Mouse (Mus musculus) retina, postnatal 7 days (tissue): ENCODE measurements around the gene Gpr156.
"Not testable (repeated sequence)": the region's sequence is repeated elsewhere in the genome, so short reads cannot be mapped to it uniquely, and the experiment has no call there.

ENCODE experiments used
- DNase-seq: peaks from one replicate; pipeline ENCODE4 v3.0.0-alpha.2; 2012; ENCODE audit warnings: low read depth, low spot score

Gene Gpr156

DNA sequence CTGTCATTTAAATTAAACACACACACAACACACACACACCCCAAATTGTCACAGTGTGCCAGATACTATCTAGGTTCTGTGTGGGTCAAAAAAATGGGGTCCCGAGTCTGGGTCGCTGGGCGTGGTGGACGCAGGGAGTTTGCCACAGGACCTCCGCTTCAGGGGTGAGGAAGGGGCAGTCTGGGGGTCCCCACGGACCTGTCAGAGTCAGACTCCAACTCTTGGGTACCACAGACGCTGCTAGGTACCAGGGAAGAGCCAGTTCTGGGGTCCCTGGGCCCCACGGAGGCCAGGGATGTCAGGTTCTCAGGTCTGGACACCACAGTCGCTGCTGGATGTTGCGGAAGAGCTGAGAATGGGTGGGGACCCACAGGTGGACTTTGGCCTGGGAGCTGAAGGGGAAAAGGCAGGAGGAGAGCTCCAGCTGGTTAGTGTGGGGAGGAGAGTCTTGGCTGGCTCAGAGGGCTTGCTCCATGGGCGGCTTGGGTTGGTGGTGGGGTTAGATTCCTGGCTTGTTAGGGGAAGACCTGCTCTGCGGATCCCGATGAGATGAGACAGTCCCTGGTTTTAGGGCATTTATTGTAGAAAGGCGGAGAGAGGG is 39.9 kb downstream of the Gpr156 start:
- no peak for DNase-seq

DNA sequence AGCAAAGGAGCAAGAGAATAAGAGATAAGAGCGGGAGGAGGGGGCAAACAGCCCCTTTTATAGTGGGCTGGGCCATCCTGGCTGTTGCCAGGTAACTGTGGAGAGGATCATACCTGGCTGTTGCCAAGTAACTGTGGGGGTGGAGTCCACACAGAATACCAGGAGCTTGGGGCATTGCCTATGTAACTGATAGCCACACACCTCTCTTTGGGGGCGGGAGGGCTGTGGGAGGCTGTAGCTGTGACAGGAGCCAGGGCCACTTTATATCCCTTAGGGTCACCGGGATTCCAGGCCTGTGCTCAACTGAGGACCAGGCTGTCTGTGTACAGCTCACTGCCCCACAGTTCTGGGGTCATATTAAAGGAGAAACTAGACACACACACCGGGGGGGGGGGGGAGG is 40.5 kb downstream of the Gpr156 start:
- no peak for DNase-seq

DNA sequence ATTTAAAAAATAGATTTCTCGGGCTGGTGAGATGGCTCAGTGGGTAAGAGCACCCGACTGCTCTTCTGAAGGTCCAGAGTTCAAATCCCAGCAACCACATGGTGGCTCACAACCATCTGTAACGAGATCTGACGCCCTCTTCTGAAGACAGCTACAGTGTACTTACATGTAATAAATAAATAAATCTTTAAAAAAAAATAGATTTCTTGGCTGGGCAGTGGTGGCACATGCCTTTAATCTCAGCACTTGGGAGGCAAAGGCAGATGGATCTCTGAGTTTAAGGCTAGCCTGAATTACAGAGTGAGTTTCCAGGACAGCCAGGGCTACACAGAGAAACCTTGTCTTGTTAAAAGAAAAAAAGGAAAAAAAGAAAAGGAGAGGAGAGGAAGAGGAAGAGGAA is 46.4 kb downstream of the Gpr156 start:
- not testable (repeated sequence) for DNase-seq

DNA sequence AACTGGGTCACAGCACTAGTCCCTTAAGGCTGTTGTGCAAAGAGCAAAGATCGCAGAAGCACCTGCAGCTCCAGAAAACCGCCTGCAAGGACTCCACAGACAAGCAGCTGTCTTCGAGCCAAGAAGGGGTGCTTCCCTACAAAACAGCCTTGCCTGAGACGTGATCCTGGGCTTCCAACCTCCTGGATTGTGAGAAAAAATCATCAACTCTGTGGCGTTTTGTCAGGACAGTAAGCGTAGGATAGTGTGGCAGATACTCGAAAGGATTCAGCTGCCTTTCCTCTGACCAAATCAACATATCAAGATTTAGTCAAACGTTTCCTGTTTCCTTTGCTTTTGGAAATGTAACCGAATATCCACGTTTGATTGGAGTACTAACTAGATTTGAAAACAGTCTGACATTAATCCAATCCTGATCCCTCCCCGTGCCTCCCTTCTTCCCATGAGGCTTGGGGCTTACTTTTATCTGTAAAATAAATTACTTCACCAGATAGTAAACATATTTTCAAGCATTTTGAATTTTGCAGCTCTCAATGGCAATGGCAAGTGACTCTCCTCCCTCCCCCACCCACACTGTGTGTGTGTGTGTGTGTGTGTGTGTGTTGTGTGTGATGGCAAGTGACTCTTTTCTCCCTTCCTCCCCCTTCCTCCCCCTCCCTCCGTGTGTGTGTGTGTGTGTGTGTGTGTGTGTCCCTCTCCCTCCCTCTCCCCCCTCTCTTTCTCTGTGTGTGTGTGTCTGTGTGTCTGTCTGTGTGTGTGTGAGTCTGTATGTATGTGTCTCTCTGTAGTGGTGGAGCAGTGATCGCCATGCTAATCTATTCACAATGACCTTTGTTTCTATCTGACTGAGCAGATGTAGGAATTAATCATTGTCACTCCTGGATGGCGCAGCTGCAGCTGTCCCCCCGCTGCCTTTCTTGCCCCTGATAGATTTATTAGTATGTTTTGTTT is 47.3 kb downstream of the Gpr156 start:
- no peak for DNase-seq

DNA sequence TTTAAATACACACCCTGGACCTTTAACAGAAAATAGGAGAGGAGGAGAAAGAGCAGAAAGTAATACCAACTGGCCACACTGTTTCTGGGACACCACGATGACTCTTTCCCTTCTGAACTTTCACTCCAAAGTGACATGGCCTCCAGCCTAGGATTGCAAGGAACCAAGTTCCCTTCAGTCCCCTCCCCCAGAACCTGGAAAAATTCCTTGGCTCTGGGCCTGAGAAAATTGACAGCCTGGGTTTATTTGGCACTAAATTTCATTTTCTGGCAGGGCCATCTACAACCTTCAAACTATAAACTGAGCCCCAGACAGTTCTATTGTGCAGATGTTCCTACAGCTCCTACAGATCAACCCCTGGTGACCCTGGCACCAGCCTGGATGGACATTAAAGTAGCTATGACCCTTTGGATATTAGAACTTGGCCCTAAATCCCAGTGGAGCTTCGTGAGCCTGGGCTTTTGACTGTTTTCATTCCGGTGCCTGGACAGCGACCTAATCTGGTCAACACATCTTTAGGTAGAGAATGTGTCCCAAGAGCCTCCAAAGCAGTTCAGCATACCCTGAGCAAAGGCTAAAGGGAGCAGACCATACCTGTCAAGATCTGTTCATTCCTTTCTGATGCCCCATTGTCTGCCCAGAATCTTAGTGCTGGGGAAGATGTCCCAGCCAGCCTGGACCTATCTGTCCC is 48.2 kb downstream of the Gpr156 start:
- DNase-seq: no peak

DNA sequence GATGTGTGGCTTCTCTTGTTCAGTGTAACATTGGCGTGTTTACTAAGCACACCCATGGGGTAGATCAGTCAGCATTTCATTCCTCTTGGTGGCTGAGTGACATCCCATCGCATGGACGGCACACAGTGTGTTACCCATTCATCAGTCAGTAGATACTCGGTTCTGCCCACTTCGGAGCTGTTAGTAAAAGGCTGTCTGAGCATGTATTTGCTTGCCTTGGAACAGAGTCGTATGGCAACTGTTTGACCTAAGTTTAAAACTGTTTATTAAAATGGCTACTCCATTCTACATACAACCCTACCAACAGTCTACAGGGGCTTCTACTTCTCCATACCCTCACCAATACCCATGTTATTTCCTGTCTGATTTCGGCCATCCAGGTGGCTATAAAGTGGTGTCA is 50.6 kb downstream of the Gpr156 start:
- no peak for DNase-seq

DNA sequence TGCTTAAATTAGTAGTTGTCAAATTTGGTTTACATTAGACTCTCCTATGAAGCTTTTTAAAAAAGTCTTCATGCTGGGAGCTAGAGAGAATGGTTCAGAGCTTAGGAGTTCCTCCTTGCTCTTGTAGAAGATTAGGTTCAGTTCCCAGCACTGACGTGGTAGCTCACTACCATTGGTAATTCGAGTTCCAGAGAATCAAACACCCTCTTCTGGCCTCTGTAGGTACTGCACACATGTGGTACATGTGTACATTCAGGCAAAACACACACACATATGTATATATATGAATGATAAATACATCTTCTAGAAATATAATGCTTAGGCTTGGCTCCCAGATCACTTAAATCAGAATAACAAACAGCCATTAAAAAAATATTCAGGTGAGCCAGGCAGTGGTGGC is 51.1 kb downstream of the Gpr156 start:
- DNase-seq: no peak

DNA sequence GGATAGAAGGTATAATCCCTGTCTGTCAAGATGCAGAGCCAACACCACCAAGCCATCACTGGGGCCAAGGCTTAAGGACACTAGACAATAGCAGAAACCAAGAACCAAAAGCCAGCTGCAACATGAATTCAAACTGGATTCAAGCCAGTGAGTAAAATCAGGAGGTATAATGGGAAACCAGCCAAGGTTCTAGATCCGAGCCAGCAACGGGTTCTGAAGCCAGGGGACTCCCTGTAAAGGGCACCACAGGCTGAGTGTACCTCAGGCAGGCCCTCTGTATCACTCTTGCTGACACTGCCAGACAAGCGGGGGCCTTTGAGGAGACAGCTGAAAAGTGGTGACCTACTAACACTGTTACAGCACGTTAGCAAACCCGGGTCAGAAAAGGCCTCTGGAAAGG is 55.2 kb downstream of the Gpr156 start:
- DNase-seq: no peak

DNA sequence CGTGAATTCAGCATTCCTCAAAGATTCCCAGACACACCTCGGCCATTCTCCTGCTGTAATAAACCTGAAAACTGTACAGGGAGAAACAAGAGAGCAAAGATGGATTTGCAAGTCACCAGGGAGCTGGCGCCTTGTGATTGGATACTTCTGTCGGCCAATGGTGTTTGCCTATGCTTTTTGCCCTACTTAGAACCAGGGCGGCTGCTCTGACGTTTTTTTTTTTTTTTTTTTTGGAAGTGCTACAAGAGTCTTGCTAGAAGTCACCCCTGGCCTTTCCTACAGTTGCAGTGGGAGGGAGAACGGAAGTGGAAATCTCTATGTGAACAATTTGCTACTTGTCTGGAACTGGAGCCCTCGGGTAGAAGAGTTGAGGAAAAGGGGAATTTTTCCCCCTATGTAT is 56.1 kb downstream of the Gpr156 start:
- DNase-seq: no peak

DNA sequence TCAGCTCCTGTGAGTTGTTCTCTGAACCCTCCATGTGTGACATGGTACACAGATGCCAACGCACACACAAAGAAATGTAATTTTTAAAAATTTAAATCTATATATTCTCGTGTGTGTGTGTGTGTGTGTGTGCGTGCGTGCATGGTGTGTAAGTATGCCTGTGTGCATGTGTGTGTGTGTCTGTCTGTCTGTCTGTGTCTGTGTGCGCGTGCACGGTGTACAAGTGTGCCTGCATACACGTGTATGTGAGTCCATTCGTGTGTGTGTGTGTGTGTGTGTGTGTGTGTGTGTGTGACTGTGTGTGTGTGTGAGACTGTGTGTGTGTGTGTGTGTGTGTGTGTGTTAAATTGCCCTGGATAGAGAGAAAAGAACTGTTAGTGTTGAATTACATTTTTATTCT is 56.9 kb downstream of the Gpr156 start:
- DNase-seq: not testable (repeated sequence)

DNA sequence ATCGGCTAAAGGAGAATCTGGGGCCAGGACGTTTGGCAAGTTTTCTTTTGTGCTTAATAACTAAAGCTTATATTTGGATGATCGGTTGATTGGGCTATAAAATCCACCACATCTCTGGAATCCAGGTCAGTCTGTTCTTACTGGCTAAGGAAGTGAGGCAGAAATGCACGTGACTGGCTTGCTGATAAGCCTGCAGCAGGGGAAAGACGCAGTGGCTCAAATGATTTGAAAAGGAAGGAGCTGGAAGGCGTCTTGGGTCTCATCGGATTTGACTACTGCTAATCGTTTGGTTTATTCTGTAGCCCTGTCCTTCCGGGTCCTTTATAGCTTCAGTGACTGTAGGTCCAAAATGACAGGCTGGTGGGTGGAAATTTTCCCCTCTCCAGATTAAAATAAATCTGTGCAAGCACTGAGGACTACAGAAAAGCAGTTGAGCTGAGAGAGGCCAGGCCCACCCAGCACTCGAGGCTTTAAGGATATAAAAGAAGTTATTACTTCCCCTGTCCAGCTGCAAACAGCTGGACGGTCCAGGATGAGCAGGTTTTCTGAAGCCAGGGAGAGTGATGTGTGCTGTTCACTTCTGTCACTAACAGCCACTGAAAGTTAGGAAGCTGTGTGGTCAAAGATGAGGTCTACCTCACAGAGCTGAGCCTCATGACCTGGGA is 57.7 kb downstream of the Gpr156 start:
- DNase-seq: no peak

DNA sequence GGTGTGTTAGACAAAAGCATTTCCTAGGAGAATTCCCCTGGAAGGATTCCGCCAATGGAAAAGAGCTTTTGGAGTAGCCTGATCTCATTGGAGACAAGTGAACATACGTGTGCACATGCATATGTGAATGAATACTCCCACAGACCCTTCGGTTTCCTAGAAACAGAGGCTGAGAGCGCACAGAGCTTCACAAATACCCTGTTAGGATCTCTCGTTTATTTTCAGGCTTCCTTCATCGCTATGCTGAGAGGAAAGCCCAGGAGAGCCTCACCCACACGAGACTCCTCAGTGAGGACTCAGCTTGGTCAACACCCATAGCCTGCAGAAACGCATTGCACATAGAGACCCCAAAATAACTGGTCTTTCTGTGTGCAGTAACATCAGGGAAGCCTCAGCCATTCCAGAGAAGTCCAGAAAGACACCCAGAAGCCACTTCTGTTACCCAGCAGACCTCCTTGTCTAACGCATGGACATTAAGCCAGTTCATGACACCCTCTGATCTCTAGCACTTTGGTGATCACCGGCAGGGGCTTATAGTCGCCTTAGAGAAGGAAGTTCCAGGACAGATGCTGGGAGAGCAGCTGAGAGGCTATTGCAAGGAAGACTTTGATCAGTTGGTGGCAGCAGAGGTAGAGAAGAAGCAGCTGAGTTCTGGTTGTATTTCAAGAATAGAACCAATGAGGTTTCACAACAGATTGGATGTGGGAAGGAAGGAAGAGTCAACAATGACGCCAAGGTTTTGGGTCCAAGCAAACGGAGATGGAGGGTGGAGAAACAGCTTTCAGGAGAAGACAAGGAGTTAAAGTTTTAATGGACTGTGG is 58.4 kb downstream of the Gpr156 start:
- no peak for DNase-seq

DNA sequence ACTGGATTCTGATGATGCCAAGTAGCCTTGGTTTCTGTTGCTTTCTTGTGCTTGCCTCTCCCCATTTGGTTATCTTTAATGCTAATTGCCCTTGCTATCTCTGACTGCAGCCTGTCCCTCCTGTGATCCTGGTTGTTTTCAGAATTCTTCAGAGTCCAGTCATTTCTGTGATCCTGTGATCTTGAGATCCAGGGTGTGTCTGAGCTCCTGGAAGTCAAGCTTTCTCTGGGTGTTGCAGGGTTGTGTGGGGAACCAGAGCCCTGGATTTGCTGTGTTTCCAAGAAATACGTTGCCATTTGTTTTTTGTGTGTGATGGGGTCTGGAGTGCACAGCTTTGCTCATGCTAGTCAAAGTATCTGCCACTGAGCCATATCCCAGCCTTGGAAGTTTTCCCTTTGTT is 65.6 kb downstream of the Gpr156 start:
- DNase-seq: no peak

DNA sequence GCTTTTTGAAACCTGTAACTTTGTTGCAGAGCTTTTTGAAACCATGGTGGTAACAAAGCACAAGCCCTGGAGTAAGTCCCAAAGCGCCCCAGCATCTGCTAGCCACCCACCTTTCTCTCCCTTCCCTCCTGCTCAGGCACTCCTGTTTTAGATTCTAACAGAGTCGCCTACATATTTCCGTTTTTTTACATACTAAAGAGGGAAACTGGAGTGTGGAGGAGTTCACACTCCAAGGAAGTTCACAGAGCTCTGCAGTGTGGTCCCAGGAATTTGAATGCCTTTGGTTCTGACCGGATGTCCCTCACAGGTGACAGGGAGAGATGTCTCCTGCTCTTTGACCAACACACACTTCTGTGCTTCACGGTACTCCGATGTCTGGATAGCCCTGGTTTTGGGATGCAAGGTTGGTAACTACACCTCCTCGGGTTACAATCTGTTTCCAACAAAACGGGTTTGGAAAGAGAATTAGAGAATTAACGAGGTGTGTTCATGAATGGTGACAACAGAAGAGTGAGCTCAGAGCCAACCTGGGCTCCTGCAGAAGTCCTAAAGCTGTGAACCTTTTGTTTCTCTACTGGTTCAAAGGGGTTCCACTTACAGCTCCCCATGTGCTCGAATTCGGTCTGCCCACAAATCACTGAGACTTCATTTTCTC is 72.0 kb downstream of the Gpr156 start:
- no peak for DNase-seq

DNA sequence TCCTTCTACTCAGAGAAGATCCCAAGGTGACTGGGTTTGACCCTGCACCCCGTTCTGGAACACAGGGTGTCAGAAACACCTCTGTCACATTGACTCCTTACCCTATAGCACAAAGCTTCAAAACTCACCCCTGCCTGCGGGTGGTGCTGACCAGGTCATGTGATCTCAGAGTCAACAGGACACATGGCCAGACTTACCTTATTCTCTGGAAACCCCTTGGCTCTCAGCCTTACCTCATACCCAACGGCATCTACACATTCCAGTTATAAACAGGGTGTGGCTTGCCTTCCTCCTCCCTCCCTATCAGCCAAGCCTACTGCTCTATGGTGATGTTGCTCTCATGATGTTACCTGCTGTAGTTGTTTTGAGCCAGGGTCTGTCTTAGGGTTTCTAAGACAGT is 73.5 kb downstream of the Gpr156 start:
- no peak for DNase-seq

DNA sequence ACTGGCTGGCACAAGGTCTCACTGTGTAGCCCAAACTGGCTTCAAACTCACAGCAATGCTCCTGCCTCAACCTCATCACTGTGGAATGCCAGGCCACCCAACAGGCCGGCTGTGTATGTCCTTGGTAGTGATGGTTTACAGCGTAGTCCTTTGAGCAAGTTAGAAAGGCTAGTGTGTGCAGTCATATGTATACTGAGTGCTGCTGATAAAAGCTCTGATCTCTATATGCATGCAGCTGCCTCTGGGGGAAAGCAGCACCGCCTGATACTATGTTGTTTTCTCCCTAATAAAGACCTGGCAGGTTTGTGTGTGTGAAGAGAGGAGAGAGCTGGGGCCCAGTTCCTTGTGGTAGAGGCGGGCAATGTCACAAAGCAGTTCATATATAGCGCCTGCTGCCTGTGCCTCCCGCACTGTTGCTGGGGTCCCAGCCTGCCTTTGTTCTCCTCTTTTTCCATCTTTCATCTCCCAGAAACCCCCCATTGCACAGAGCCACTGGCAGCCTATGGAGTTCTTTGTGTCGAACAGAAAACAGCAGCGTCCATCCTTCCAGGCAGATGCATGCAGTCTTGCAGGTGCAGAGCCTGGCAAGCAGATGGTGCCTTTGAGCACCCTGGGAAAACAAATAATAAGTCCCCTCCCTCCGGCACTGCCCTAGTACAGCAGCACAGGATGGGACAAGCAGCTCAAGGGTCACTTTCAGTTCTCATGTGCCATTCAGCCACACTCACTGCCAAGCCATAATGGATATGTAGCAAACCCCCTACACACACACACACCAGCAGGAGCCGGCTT is 74.5 kb downstream of the Gpr156 start:
- DNase-seq: no peak

DNA sequence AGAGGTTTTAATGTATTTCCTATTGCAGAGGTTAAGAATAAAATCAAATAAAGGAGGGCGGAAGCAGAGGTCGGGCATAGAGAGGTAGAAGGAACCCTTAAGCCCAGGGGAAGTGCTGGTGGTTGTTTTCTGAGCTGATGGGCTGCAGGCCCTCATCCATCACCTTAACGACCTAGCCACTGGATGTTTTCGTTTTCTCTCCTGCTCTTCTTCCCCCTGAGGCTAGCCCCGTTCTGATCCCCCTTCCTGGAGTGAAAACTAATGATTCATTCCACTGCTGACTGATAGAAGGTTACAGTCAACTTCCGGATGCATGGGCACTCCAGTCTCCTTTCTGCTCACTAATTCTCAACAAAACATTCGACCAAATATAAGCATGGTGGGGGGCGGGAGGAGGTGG is 76.5 kb downstream of the Gpr156 start:
- DNase-seq: no peak

DNA sequence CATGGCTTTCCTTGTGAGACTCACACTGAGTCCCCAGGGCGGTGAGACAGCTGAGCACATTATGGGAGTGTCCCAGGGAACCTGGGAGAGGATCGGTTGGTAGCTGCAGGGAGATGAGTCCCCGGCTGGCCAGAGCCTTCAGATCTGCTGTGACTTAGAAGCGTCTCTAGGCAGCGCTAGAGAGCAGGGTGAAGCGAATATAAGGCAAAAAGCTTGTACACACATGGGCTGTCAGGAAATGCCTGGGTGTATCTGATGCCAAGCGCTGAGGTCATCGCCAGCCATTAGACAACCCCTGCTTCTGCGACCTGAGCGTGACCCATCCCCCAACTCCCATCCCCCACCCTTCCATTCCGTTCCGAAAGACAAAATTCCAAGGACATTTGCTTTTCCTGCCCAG is 78.4 kb downstream of the Gpr156 start:
- DNase-seq: no peak

DNA sequence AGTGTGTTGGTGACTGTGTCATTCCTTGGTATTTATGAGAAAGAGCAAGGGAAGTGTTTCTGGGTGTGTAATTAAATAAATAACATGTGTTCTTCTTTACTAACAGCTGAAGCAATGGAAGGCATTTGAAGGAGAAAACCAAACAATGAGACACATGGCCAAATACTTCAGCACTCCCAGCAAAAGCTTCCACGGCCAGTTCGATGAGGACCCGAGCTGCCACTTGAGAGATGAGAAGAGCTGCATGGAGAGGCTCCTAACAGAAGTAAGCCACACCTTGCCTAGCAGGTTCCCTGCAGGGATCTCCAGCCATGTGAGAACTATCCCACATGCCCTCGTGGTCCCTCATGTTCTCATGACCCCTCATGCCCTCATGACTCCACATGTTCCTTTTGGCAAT is 81.5 kb downstream of the Gpr156 start:
- no peak for DNase-seq

DNA sequence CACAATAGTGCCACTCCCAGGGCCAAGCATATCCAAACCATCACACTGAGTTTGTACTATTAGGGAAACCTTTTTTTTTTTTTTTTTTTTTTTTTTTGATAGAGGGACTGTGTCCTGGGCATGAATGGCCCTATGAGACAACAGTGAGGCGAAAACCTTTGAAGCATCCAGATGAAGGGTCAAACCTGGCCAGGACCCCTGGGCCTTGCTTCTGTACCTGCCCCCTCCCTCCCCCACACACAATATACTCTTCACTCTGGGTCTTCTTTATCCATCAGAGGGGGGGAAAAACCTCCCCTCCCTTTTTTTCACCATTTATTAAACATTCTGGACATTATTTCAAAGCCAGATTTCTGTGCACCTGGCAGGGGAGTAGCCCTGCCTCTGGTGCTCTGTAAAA is 83.5 kb downstream of the Gpr156 start:
- DNase-seq: no peak
